In the genomic region with DNA sequence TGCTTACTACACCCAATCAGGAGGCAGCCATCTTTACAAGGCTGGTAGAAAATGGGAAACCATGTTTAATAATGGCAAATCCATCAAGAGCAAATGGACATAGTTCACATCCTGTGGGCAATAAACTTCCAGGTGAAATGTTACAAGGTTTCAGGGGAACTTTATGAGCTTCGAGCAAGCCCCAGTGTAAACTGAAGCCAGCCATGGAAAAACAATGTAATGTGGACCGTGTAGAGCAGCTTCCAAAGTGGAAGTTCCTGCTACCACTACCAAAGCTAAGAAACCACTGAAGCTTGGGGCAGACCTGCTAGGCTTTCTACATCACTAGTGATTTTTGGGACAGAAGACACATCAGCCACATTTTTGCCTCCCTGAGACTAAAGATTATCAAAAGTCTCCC, we compare ENCODE assay signal across 21 mouse cellular contexts. TPM values are rescaled to one million over a fixed set of nuclear protein-coding genes. Genes with fewer than 3 reads are reported as not detected.
DNase-seq lines count a peak whose midpoint lies in the region; ATAC-seq and TF ChIP-seq lines count a peak whose summit lies in the region.
"Had no signal": no experiment of that assay in that cellular context is flagged by ENCODE, and none has a peak within 500 bp of the region (broad histone marks: within the 10 kb centered on the region; RNA-seq: fewer than 3 reads in every experiment).

No protein-coding gene starts in this region.

- no peak overlapping the region for H3K4me3 ChIP-seq in limb, embryonic 13.5 days
- H3K4me3 ChIP-seq in limb, embryonic 10.5 days, result no peak overlapping the region
- no peak overlapping the region for H3K4me3 ChIP-seq in brown adipose tissue, adult 24 weeks (ENCODE audit: insufficient read depth, low read depth, low read length)
- no peak overlapping the region for H3K4me3 ChIP-seq in limb, embryonic 14.5 days (replicated peaks; ENCODE audit: low read length)

- TF ChIP-seq POLR2A in limb, embryonic 14.5 days (IDR thresholded peaks at IDR 0.05; ENCODE audit: borderline replicate concordance, extremely low read depth, insufficient read depth, insufficient read length), result no peak

- H3K27me3 ChIP-seq in limb, embryonic 13.5 days, result peaks cover 9% of the 10 kb centered on the region
- no peaks in the 10 kb centered on the region for H3K27me3 ChIP-seq in limb, embryonic 10.5 days (ENCODE audit: low read depth, poor library complexity, severe bottlenecking)
- H3K27me3 ChIP-seq in limb, embryonic 14.5 days (ENCODE audit: control insufficient read depth, insufficient read depth, low read length), result no peaks in the 10 kb centered on the region
- H3K27me3 ChIP-seq: CH12.LX, Patski had no signal

- H3K4me2 ChIP-seq in limb, embryonic 13.5 days (replicated peaks), result no peak overlapping the region
- no peak overlapping the region for H3K4me2 ChIP-seq in limb, embryonic 14.5 days (replicated peaks; ENCODE audit: low read depth, low read length, severe bottlenecking)

- H3K9ac ChIP-seq in limb, embryonic 13.5 days, result no peak overlapping the region
- H3K9ac ChIP-seq in limb, embryonic 14.5 days (ENCODE audit: low read depth, low read length, severe bottlenecking), result no peak overlapping the region

- 16% methylated on average over 2 of the region's 2 CpGs for WGBS in limb, embryonic 13.5 days
- WGBS in limb, embryonic 10.5 days, result 72% methylated on average over 2 of the region's 2 CpGs
- 26% methylated on average over 2 of the region's 2 CpGs for WGBS in limb, embryonic 14.5 days

- no peak overlapping the region for H3K27ac ChIP-seq in limb, embryonic 13.5 days
- no peak overlapping the region for H3K27ac ChIP-seq in limb, embryonic 10.5 days
- H3K27ac ChIP-seq in brown adipose tissue, adult 24 weeks (replicated peaks; ENCODE audit: low read depth, low read length), result peak overlapping the region; percentile 87
- no peak overlapping the region for H3K27ac ChIP-seq in limb, embryonic 14.5 days (replicated peaks; ENCODE audit: low read depth, low read length)

- H3K9me3 ChIP-seq in limb, embryonic 13.5 days, result no peaks in the 10 kb centered on the region
- H3K9me3 ChIP-seq in limb, embryonic 10.5 days (replicated peaks), result no peaks in the 10 kb centered on the region
- H3K9me3 ChIP-seq in limb, embryonic 14.5 days (ENCODE audit: control insufficient read depth, low read length), result no peaks in the 10 kb centered on the region
- H3K9me3 ChIP-seq: G1E had no signal

- peak; percentile 81 for ATAC-seq in limb, embryonic 13.5 days (ENCODE audit: low FRiP score, low read depth)
- peak; percentile 55; the same call in 1 of the 2 replicates for ATAC-seq in limb, embryonic 14.5 days (ENCODE audit: low FRiP score, low read depth)
- ATAC-seq: activated CD4-positive, CD25-positive, alpha-beta regulatory T cell, adult 4 months; CD4-positive, CD25-positive, alpha-beta regulatory T cell, adult 4 months; Patski had no signal

- DNase-seq in heart, adult 11 months, result peak; percentile 34
- no peak for DNase-seq in heart, adult 18-20 months
- no peak for DNase-seq in limb, embryonic 10.5 days (ENCODE audit: low spot score)
- DNase-seq in limb, embryonic 14.5 days (ENCODE audit: low spot score), result no peak
- no peak for DNase-seq in cerebellum, adult 18-20 months
- DNase-seq in heart, postnatal 25 days (ENCODE audit: low spot score), result no peak
- DNase-seq: adrenal gland, adult 2 months; adrenal gland, adult 8-10 months; adrenal gland, postnatal 25 days; adrenal gland, postnatal 36 days; B cell, adult 2 months; cerebellum, adult 11 months; cerebellum, adult 11-12 months; cerebellum, adult 2 months had no signal

- peaks cover 36% of the 10 kb centered on the region for H3K4me1 ChIP-seq in limb, embryonic 13.5 days
- peaks cover 17% of the 10 kb centered on the region for H3K4me1 ChIP-seq in limb, embryonic 10.5 days
- H3K4me1 ChIP-seq in brown adipose tissue, adult 24 weeks (ENCODE audit: control insufficient read depth, insufficient read depth, insufficient read length, low read length), result peaks cover 33% of the 10 kb centered on the region
- no peaks in the 10 kb centered on the region; the same call in 1 of the 2 replicates for H3K4me1 ChIP-seq in limb, embryonic 14.5 days (ENCODE audit: control insufficient read depth, insufficient read depth, low read length)

- H3K36me3 ChIP-seq in limb, embryonic 13.5 days, result no peaks in the 10 kb centered on the region
- no peaks in the 10 kb centered on the region for H3K36me3 ChIP-seq in limb, embryonic 10.5 days
- H3K36me3 ChIP-seq in limb, embryonic 14.5 days (ENCODE audit: control insufficient read depth, insufficient read depth, low read length), result no peaks in the 10 kb centered on the region
- H3K36me3 ChIP-seq: G1E had no signal

- intact Hi-C loops in heart, postnatal 25 days (cut with DNase I), result no loop called here

RNA-seq across cellular contexts. Expression of gene Lclat1, which starts 44.5 kb away (rescaled TPM):
- total RNA-seq in heart, adult 18-20 months (2021), result 10 to 100 TPM; 97.3 to 97.5 TPM
- 7.4 and 9.9 TPM in 2 replicates for polyA plus RNA-seq in limb, embryonic 13.5 days (2015; fragmentation: Nextera tagmentation; extraction: Ambion mirVana)
- 12.1 and 12.4 TPM in 2 replicates for polyA plus RNA-seq in limb, embryonic 10.5 days (2016; fragmentation: Nextera tagmentation; extraction: Ambion mirVana)
- 11.6 and 12.8 TPM in 2 replicates for polyA plus RNA-seq in brown adipose tissue, adult 24 weeks (2012; ENCODE audit: insufficient read depth, insufficient read length, missing spikeins)
- 11.0 and 12.1 TPM in 2 replicates for polyA plus RNA-seq in limb, embryonic 14.5 days (2012; rRNA removed)
- polyA plus RNA-seq in limb, embryonic 14.5 days (2014; fragmentation: Nextera tagmentation; extraction: Ambion mirVana), result 14.9 and 17.0 TPM in 2 replicates
- 100 to 1,000 TPM; 107 to 116 TPM for total RNA-seq in heart, postnatal 25 days (2021)
